Mouse (Mus musculus) stomach, postnatal 0 days (tissue): ENCODE data around the gene Coa5. TPM values are rescaled to one million over a fixed set of nuclear protein-coding genes. Genes with fewer than 3 reads are reported as not detected.

ENCODE experiments used
- ATAC-seq: fragments of 200-750 bp; cut with Nextera tagmentation; 2 replicates; pipeline ENCODE4 v1.8.0; 2017; ENCODE audit not compliant: low FRiP score, low TSS enrichment
- DNase-seq: peaks from one replicate; pipeline ENCODE4 v3.0.0-alpha.2; 2016; ENCODE audit warnings: low spot score
- H3K27ac ChIP-seq: fragments of 300-500 bp; sonication (generic); replicated peaks from 2 replicates; pipeline ENCODE4 v1.5.1; 2014; ENCODE audit warnings: mild to moderate bottlenecking, control low read depth
- H3K27me3 ChIP-seq: fragments of 300-500 bp; sonication (generic); 2 replicates; pipeline ENCODE4 v1.6.1; 2014; ENCODE audit warnings: low read length; ENCODE audit not compliant: control insufficient read depth, insufficient read depth
- H3K36me3 ChIP-seq: fragments of 300-500 bp; sonication (generic); 2 replicates; pipeline ENCODE4 v1.6.1; 2014; ENCODE audit warnings: low read length, mixed read lengths; ENCODE audit not compliant: control insufficient read depth, insufficient read depth
- H3K4me1 ChIP-seq: fragments of 300-500 bp; sonication (generic); replicated peaks from 2 replicates; pipeline ENCODE4 v1.6.1; 2014; ENCODE audit warnings: antibody characterized with exemption; ENCODE audit not compliant: control insufficient read depth, insufficient read depth
- H3K4me2 ChIP-seq: fragments of 300-500 bp; sonication (generic); replicated peaks from 2 replicates; pipeline ENCODE4 v1.6.1; 2014; ENCODE audit warnings: low read depth, mild to moderate bottlenecking, control low read depth, moderate library complexity
- H3K4me3 ChIP-seq: fragments of 300-500 bp; sonication (generic); 2 replicates; pipeline ENCODE4 v1.5.1; 2014; ENCODE audit warnings: low read depth, low read length, control low read depth
- H3K9ac ChIP-seq: fragments of 300-500 bp; sonication (generic); 2 replicates; pipeline ENCODE4 v1.6.1; 2014; ENCODE audit warnings: mild to moderate bottlenecking, low read length, control low read depth, mixed read lengths
- H3K9me3 ChIP-seq: fragments of 300-500 bp; sonication (generic); 2 replicates; pipeline ENCODE4 v1.6.1; 2016; ENCODE audit warnings: low read length; ENCODE audit not compliant: control insufficient read depth
- CTCF ChIP-seq: IDR thresholded peaks from 2 replicates; pipeline ENCODE4 v1.5.1; 2016; ENCODE audit warnings: antibody characterized with exemption, low read depth, mild to moderate bottlenecking, moderate library complexity
- EP300 ChIP-seq: optimal IDR thresholded peaks from 2 replicates; pipeline ENCODE3; 2016; ENCODE audit warnings: antibody characterized with exemption
- WGBS: fragments of 180-500 bp; shearing (Covaris S2); extraction: QIAGEN DNeasy Blood & Tissue Kit; methylation state at CpG from one replicate; pipeline ENCODE4 v1.1.7; 2014; 5-methylcytosine and 5-hydroxymethylcytosine counted together
- polyA plus RNA-seq: library from polyadenylated mRNA; unstranded; fragments of >200 nt; fragmentation: Nextera tagmentation; extraction: Ambion mirVana; gene quantifications from 2 replicates; pipeline ENCODE4 v1.2.1, GENCODE M21; 2015

Coa5 gene
- polyA plus RNA-seq = 24.1 and 25.8 TPM in 2 replicates

DNA sequence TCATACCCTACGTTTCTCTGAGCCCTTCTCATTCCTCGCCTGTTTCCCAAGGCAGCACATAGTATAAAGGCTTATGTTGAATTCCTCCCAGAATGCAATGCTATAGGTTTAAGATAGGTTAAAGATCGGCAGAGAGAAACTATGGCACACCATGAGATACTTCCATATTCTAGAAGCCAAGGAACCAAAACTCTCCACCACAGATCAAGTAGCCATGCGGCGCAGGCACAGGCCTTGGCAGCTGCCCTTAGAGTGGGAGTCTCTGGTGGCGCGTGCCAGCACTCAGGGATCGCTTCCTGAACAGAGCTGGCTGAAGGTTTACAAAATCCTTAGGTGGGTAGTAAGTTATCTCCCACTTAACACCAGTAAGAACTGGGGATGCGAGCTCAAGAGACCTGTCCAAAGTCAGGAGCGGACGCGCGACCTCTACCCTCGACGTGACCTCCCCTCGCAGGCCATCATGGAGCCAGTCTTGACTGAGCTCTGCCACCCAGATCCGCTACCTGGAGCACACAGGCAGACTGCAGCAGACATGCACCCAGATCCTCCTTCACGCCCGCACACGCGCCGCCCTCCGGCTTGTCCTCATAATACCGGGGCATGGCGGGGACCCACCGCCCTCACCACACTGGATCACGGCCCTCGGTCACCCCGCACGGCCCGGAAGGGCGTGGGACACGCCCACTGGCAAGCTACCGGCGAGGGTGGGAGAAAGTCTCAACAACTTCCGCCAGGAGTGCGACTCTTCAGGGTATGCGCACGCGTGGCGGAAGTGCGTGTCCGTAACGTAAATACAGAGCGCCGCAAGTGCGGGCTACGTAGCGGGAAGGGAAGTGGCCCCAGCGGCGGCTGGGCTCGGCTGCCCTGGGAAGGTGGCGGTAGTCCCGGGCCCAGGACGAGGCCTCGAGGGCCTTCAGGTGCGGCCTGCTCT lies at the start of gene Coa5, which contains the start of gene Unc50:
TSS of gene Coa5 (minus strand) at position 738 of the 931 bp plus-strand sequence.
TSS of gene Unc50 (plus strand) at position 774 of the 931 bp plus-strand sequence.
- ATAC-seq (peak; percentile 97), DNase-seq (peak; percentile 95)
- Histone ChIP-seq H3K36me3 (peaks cover 8% of the 10 kb centered on the region; the same call in 1 of the 2 replicates), H3K27me3 (no peaks in the 10 kb centered on the region), H3K27ac (peak within 1 kb of the TSS; percentile 92), H3K9ac (peak within 1 kb of the TSS; percentile 94), H3K9me3 (no peaks in the 10 kb centered on the region), H3K4me3 (peak within 1 kb of the TSS; percentile 87), H3K4me2 (peak within 1 kb of the TSS; percentile 88), H3K4me1 (no peaks in the 10 kb centered on the region)
- TF ChIP-seq CTCF = peak; percentile 35; the same call in 1 of the 2 replicates
- TF ChIP-seq EP300 = no peak
- 2% methylated on average over 56 of the region's 57 CpGs for WGBS

DNA sequence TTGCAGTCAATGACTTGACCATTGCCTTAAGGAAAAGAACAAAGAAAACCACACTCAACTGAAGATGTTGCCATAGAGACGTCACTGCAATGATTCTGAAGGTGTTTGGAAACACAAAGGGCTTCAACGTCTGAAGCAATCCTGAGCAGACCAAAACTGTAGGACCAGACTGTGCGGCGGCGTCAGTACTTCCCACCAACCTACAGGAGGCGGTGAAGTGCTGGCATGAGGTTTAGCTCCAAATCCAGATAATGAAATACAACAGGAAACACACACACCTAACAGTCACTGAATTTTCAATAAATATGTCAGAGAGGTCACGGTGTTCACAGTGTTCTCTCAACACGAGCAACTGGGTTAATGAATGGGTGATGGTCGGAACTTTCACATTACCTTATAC lies 49.2 kb upstream of the Coa5 start:
- ATAC-seq (0 out of 2 replicates have a peak, but pooled peaks have one; percentile 30), DNase-seq (peak; percentile 49)
- WGBS = 73% methylated on average over 9 of the region's 9 CpGs
- TF ChIP-seq EP300 (no peak), CTCF (peak; percentile 69)
- Histone ChIP-seq H3K9ac (no peak overlapping the region), H3K27ac (no peak overlapping the region), H3K4me1 (0 out of 2 replicates have a peak, but pooled peaks cover 2% of the 10 kb centered on the region), H3K27me3 (no peaks in the 10 kb centered on the region), H3K4me3 (no peak overlapping the region), H3K36me3 (no peaks in the 10 kb centered on the region), H3K9me3 (no peaks in the 10 kb centered on the region), H3K4me2 (no peak overlapping the region)

DNA sequence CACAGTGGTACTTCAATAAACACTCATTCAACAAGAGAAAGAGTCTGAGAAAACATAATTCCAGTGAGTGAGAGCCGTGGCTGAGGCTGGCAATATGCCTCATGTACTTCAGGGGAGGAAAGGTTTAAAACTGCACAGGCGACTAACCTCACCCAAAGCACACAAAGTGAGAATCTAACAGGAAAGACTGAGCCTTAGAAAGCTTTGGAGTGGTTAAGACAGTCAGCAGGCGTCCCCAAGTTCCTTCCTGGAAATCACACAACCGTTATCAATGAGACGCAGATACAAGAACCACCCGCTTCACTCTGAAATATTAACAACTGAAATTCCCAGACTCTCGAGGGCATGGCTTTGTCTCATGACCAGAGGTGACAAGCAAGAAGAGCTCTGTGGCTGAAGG lies 48.5 kb upstream of the Coa5 start:
- no peak for TF ChIP-seq EP300
- no peak for TF ChIP-seq CTCF
- Histone ChIP-seq H3K9me3 (no peaks in the 10 kb centered on the region), H3K4me3 (no peak overlapping the region), H3K27me3 (no peaks in the 10 kb centered on the region), H3K4me2 (peak overlapping the region; percentile 31), H3K27ac (peak overlapping the region; percentile 10), H3K4me1 (0 out of 2 replicates have a peak, but pooled peaks cover 2% of the 10 kb centered on the region), H3K36me3 (no peaks in the 10 kb centered on the region), H3K9ac (peak overlapping the region; percentile 47; the same call in 1 of the 2 replicates)
- 33% methylated on average over 7 of the region's 7 CpGs for WGBS
- DNase-seq (no peak), ATAC-seq (no peak)

DNA sequence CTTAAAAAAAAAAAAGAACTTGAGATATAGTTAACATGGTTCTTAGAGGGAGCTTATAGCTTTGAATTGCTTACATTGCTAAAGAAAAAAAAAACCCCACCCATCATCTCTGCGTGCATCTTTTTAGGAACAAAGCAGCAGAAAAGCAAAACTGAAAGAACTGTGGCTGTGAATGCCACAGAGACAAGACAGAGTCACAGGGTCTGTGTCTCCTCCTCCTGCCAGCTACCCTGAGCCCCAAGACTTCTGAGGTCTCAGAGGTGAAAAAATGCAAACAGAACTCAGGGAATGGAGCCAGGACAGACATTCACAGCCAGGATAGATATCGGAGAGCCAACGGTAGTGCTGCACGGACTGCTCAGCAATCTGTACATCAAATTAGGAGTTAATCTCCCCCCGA lies 48.0 kb upstream of the Coa5 start:
- Histone ChIP-seq H3K36me3 (no peaks in the 10 kb centered on the region), H3K27me3 (no peaks in the 10 kb centered on the region), H3K9me3 (no peaks in the 10 kb centered on the region), H3K9ac (peak overlapping the region; percentile 47), H3K4me2 (peak overlapping the region; percentile 31), H3K4me1 (0 out of 2 replicates have a peak, but pooled peaks cover 2% of the 10 kb centered on the region), H3K4me3 (no peak overlapping the region), H3K27ac (peak overlapping the region; percentile 10)
- ATAC-seq (no peak), DNase-seq (no peak)
- TF ChIP-seq CTCF (no peak), EP300 (no peak)
- WGBS = 19% methylated on average over 5 of the region's 5 CpGs

DNA sequence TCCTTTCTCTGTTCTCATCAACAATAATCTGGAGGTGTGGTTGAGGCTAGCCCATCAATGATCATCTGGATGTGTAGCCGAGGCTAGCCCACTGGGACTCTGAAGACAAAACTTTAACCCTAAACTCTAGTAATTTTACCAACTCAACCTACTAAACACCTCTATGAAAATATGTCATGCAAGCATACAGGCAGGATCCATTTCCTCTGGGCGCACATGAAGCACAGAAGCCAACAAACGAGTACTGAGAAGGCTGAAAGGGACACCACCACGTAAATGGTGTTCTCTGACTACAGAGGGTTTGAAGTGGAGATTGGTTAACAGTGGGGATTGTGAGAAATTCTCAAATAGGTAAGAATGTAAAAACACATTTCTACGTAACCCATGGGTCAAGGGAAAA lies 47.3 kb upstream of the Coa5 start:
- Histone ChIP-seq H3K9me3 (no peaks in the 10 kb centered on the region), H3K4me3 (no peak overlapping the region), H3K36me3 (no peaks in the 10 kb centered on the region), H3K27ac (no peak overlapping the region), H3K4me1 (0 out of 2 replicates have a peak, but pooled peaks cover 2% of the 10 kb centered on the region), H3K9ac (no peak overlapping the region), H3K27me3 (no peaks in the 10 kb centered on the region), H3K4me2 (no peak overlapping the region)
- 91% methylated on average over 5 of the region's 5 CpGs for WGBS
- DNase-seq (no peak), ATAC-seq (no peak)
- no peak for TF ChIP-seq EP300
- TF ChIP-seq CTCF = no peak

DNA sequence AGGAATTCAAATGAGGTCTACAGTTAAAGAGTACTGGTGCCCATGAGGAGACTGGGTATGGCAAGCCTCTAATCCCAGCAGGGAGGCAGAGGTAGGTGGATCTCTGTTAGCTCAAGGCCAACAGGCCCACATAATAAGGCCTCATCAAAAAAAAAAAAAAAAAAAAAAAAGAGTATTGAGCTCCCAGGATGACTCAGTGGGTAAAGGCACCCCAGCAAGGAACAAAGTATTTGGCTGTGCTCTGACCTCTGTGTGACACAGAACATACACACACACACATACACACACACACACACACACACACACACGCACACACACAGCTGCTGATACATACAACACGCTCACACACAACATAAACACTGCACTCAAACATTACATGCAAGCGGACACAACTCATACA lies 45.4 kb upstream of the Coa5 start:
- H3K9me3 ChIP-seq = no peaks in the 10 kb centered on the region
- TF ChIP-seq CTCF = no peak
- TF ChIP-seq EP300 = no peak
- H3K4me1 ChIP-seq = 0 out of 2 replicates have a peak, but pooled peaks cover 2% of the 10 kb centered on the region
- H3K27me3 ChIP-seq = no peaks in the 10 kb centered on the region
- H3K9ac ChIP-seq = no peak overlapping the region
- peak; percentile 24; the same call in 1 of the 2 replicates for ATAC-seq
- DNase-seq = no peak
- H3K4me3 ChIP-seq = no peak overlapping the region
- no peak overlapping the region for H3K27ac ChIP-seq
- H3K36me3 ChIP-seq = no peaks in the 10 kb centered on the region
- no peak overlapping the region for H3K4me2 ChIP-seq
- 76% methylated on average over 3 of the region's 3 CpGs for WGBS
